Mouse (Mus musculus) heart, adult 2 months (tissue): ENCODE results near the gene Slc13a2. TPM values are rescaled to one million over a fixed set of nuclear protein-coding genes. Genes with fewer than 3 reads are reported as not detected.

ENCODE experiments used
- DNase-seq, 2 experiments: peaks; one replicate each; pipeline ENCODE4 v3.0.0; 2021
- H3K27ac ChIP-seq: fragments of 200-600 bp; 2 replicates; pipeline ENCODE4 v1.8.1; 2022
- H3K27me3 ChIP-seq: fragments of 200-500 bp; 2 replicates; pipeline ENCODE4 v1.6.1; 2012; ENCODE audit warnings: mild to moderate bottlenecking, low read length, inconsistent platforms, mixed read lengths; ENCODE audit not compliant: control insufficient read depth, insufficient read depth
- H3K36me3 ChIP-seq: fragments of 200-500 bp; 2 replicates; pipeline ENCODE4 v1.6.1; 2012; ENCODE audit warnings: low read length, inconsistent platforms; ENCODE audit not compliant: control insufficient read depth, insufficient read depth
- H3K4me1 ChIP-seq: fragments of 200-500 bp; 2 replicates; pipeline ENCODE4 v1.6.1; 2011; ENCODE audit warnings: low read length; ENCODE audit not compliant: control insufficient read depth, insufficient read depth
- H3K4me3 ChIP-seq: fragments of 200-600 bp; 2 replicates; pipeline ENCODE4 v1.8.1; 2022
- H3K79me2 ChIP-seq: fragments of 200-500 bp; replicated peaks from 2 replicates; pipeline ENCODE4 v1.6.1; 2012; ENCODE audit warnings: mild to moderate bottlenecking, inconsistent platforms, low read length, moderate library complexity, mixed read lengths; ENCODE audit not compliant: control insufficient read depth, insufficient read depth
- H3K9ac ChIP-seq: fragments of 200-500 bp; 2 replicates; pipeline ENCODE4 v1.6.1; 2012; ENCODE audit warnings: low read depth, mild to moderate bottlenecking, control low read depth, inconsistent platforms, low read length, mixed read lengths
- CTCF ChIP-seq: fragments of 200-600 bp; IDR thresholded peaks from 2 replicates; pipeline ENCODE4 v1.8.1; 2022; ENCODE audit warnings: antibody characterized with exemption, mild to moderate bottlenecking, moderate library complexity
- EP300 ChIP-seq: fragments of 200-500 bp; IDR thresholded peaks from 2 replicates; pipeline ENCODE4 v1.6.1; 2011; ENCODE audit warnings: low read depth, low read length, control low read depth; ENCODE audit not compliant: insufficient read depth
- POLR2A ChIP-seq: fragments of 200-500 bp; IDR thresholded peaks from 2 replicates; pipeline ENCODE4 v1.6.1; 2011; ENCODE audit warnings: mild to moderate bottlenecking, low read depth, low read length, control low read depth; ENCODE audit not compliant: insufficient read depth
- WGBS: fragments of 180-500 bp; shearing (Covaris S2); methylation state at CpG from one replicate; pipeline ENCODE4 v1.1.7; 2018; 5-methylcytosine and 5-hydroxymethylcytosine counted together
- intact Hi-C: fragments of 180-260 bp; cut with DNase I; formaldehyde crosslinking; loops from one replicate; pipeline ENCODE4 v1.15.1; 2025
- polyA plus RNA-seq: library from polyadenylated mRNA; depleted of rRNA; stranded (reverse); fragments of >200 nt; gene quantifications from 2 replicates; pipeline ENCODE4 v1.2.3, GENCODE M21; 2012; rRNA removed
- total RNA-seq, 2 experiments: library from RNA; stranded (reverse); gene quantifications; 2 replicates each; pipeline ENCODE4 v1.2.3; 2021

Gene Slc13a2
- total and polyA plus RNA-seq, 3 experiments = 0.23 TPM; not detected in 2

DNA sequence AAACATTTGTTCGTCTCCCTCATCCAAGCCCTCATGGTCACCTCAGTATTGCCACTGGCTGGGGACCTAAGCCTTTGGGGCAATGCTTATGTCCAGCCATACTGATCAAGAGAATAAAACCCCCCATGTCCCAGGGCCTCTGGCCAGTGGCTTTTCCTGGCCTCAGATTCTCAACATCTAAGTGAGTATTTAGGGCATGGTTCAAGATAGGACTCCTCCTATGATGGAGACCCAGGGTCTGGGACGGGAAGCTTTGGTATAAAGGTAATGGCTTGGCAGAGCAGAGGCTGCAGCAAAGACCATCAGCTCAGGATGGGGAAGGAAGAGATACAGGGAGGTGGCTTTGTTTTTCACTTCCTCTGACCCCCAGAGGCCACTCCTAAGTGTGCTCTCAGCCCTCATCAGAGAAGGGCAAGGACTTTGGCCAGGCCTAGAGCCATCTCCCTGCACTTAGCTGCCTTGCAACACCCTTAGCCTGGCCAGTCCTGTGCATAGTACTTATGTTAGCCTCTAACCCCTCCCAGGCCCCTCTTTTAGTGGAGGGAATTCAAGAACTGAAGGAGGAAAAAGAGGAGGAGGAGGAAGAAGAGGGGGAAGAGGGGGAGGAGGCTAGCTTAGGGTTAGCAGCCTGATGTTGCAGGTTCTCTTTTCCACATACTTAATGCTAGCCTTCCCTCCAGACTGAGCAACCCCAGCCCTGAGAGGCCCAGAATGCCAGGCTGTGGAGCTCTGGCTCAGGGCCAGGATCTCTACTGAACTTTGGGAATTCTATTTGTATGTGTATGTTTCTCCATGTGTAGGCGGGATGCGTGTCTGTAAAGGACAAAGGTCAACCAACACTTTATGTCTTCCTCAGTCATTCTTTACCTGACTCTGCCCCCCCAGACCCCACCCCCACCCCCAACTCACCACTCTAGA, 72.3 kb downstream of the Slc13a2 start:
- TF ChIP-seq EP300 (no peak), CTCF (no peak), POLR2A (no peak)
- H3K4me1 ChIP-seq = peaks cover 5% of the 10 kb centered on the region
- no peak overlapping the region for H3K9ac ChIP-seq
- 66% methylated on average over 4 of the region's 4 CpGs for WGBS
- H3K36me3 ChIP-seq = no peaks in the 10 kb centered on the region
- no peak for DNase-seq
- no peak overlapping the region for H3K4me3 ChIP-seq
- no peak overlapping the region for H3K27ac ChIP-seq
- intact Hi-C loops = loop anchor here (5.0 kb wide), 2 partner anchors 47 to 87 kb away; partner anchors contain the start of genes 2610507B11Rik and Spag5
- H3K79me2 ChIP-seq = no peaks in the 10 kb centered on the region
- H3K27me3 ChIP-seq = no peaks in the 10 kb centered on the region

GRCm38 (mm10) chr11:78348474-78348873, 73.5 kb downstream of the Slc13a2 start:
- no peaks in the 10 kb centered on the region for H3K27me3 ChIP-seq
- peaks cover 10% of the 10 kb centered on the region for H3K4me1 ChIP-seq
- intact Hi-C loops = loop anchor here (5.0 kb wide), 2 partner anchors 46 to 86 kb away; partner anchors contain the start of genes 2610507B11Rik and Spag5
- TF ChIP-seq CTCF = no peak
- no peak for TF ChIP-seq POLR2A
- no peak for TF ChIP-seq EP300
- WGBS = 86% methylated on average over 7 of the region's 7 CpGs
- H3K27ac ChIP-seq = no peak overlapping the region
- DNase-seq = no peak
- H3K4me3 ChIP-seq = no peak overlapping the region
- no peaks in the 10 kb centered on the region for H3K36me3 ChIP-seq
- no peaks in the 10 kb centered on the region for H3K79me2 ChIP-seq
- H3K9ac ChIP-seq = no peak overlapping the region

DNA sequence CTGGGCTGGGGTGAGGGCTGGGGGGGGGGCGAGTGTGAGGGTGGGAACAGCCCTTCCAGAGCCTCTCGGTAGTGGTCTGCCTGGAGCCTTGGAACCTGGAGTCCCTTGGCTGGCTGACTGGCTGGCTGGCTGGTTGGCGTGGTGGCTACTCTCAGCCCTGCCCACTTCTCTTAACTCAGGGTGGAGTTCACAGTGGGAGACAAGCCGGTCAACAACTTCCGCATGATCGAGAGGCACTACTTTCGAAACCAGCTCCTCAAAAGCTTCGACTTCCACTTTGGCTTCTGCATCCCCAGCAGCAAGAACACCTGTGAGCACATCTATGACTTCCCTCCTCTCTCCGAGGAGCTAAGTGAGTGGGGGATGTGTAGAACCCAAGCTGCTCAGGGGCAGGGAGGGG, 74.1 kb downstream of the Slc13a2 start:
- H3K79me2 ChIP-seq = no peaks in the 10 kb centered on the region
- no peak overlapping the region for H3K27ac ChIP-seq
- intact Hi-C loops = loop anchor here (5.0 kb wide), 2 partner anchors 46 to 86 kb away; partner anchors contain the start of genes 2610507B11Rik and Spag5
- DNase-seq = peak in 1 of 2 experiments; percentile 46
- 86% methylated on average over 9 of the region's 9 CpGs for WGBS
- no peak overlapping the region for H3K9ac ChIP-seq
- H3K36me3 ChIP-seq = no peaks in the 10 kb centered on the region
- TF ChIP-seq CTCF (no peak), POLR2A (no peak)
- no peaks in the 10 kb centered on the region for H3K27me3 ChIP-seq
- peaks cover 10% of the 10 kb centered on the region for H3K4me1 ChIP-seq
- H3K4me3 ChIP-seq = no peak overlapping the region

Other genes starting within 250 kb of the Slc13a2 start
- 1 to 10 TPM; 1.6 to 2.5 TPM for gene Nek8, start 245.5 kb downstream of the Slc13a2 start, total RNA-seq
- 7.0 and 7.6 TPM in 2 replicates for gene Nek8, start 245.5 kb downstream of the Slc13a2 start, polyA plus RNA-seq
- 1 to 10 TPM; 5.4 to 5.7 TPM for gene Tlcd1, start 245.5 kb downstream of the Slc13a2 start, total RNA-seq
- 15.7 and 17.3 TPM in 2 replicates for gene Tlcd1, start 245.5 kb downstream of the Slc13a2 start, polyA plus RNA-seq
- 100 to 1,000 TPM; 801 to 911 TPM for gene Rpl23a, start 238.6 kb downstream of the Slc13a2 start, total RNA-seq
- 155 and 253 TPM in 2 replicates for gene Rpl23a, start 238.6 kb downstream of the Slc13a2 start, polyA plus RNA-seq
- gene Rab34, start 233.8 kb downstream of the Slc13a2 start, total RNA-seq = 1 to 10 TPM; 8.2 to 9.8 TPM
- 17.2 and 17.5 TPM in 2 replicates for gene Rab34, start 233.8 kb downstream of the Slc13a2 start, polyA plus RNA-seq
- under 1 TPM; 0.70 to 0.75 TPM for gene Proca1, start 228.8 kb downstream of the Slc13a2 start, total RNA-seq
- 0.26 and 0.80 TPM in 2 replicates for gene Proca1, start 228.8 kb downstream of the Slc13a2 start, polyA plus RNA-seq
- gene Sdf2, start 176.5 kb downstream of the Slc13a2 start, total RNA-seq = 10 to 100 TPM; 46.5 to 52.5 TPM
- 71.9 and 91.9 TPM in 2 replicates for gene Sdf2, start 176.5 kb downstream of the Slc13a2 start, polyA plus RNA-seq
- gene Supt6, start 176.2 kb downstream of the Slc13a2 start, total RNA-seq = 10 to 100 TPM; 29.5 to 32.1 TPM
- 12.2 and 13.1 TPM in 2 replicates for gene Supt6, start 176.2 kb downstream of the Slc13a2 start, polyA plus RNA-seq
- gene 2610507B11Rik, start 160.5 kb downstream of the Slc13a2 start, total RNA-seq = 100 to 1,000 TPM; 173 to 209 TPM
- 74.7 and 141 TPM in 2 replicates for gene 2610507B11Rik, start 160.5 kb downstream of the Slc13a2 start, polyA plus RNA-seq
- gene BC030499, start 131.4 kb downstream of the Slc13a2 start, total RNA-seq = under 1 TPM; 0.65 to 0.75 TPM
- gene BC030499, start 131.4 kb downstream of the Slc13a2 start, polyA plus RNA-seq = 0.37 and 0.88 TPM in 2 replicates
- under 1 TPM; 0.27 to 0.42 TPM for gene Spag5, start 120.7 kb downstream of the Slc13a2 start, total RNA-seq
- 0.64 and 0.94 TPM in 2 replicates for gene Spag5, start 120.7 kb downstream of the Slc13a2 start, polyA plus RNA-seq
- gene Aldoc, start 99.2 kb downstream of the Slc13a2 start, total RNA-seq = under 1 TPM; 0.73 to 0.80 TPM
- 0.45 and 0.56 TPM in 2 replicates for gene Aldoc, start 99.2 kb downstream of the Slc13a2 start, polyA plus RNA-seq
- 10 to 100 TPM; 20.7 to 25.4 TPM for gene Pigs, start 93.8 kb downstream of the Slc13a2 start, total RNA-seq
- gene Pigs, start 93.8 kb downstream of the Slc13a2 start, polyA plus RNA-seq = 39.7 and 47.1 TPM in 2 replicates
- gene Unc119, start 78.7 kb downstream of the Slc13a2 start, total RNA-seq = 1 to 10 TPM; 4.6 to 4.9 TPM
- 16.8 and 17.8 TPM in 2 replicates for gene Unc119, start 78.7 kb downstream of the Slc13a2 start, polyA plus RNA-seq
- not detected for gene Foxn1, start 35.7 kb downstream of the Slc13a2 start, total RNA-seq
- gene Foxn1, start 35.7 kb downstream of the Slc13a2 start, polyA plus RNA-seq = not detected in 2 replicates
- gene Slc46a1, start 43.5 kb upstream of the Slc13a2 start, total RNA-seq = 1 to 10 TPM; 1.7 to 3.0 TPM
- gene Slc46a1, start 43.5 kb upstream of the Slc13a2 start, polyA plus RNA-seq = 7.8 and 8.5 TPM in 2 replicates
- gene Sarm1, start 75.5 kb upstream of the Slc13a2 start, total RNA-seq = under 1 TPM; 0.45 to 0.52 TPM
- 0.23 and 0.32 TPM in 2 replicates for gene Sarm1, start 75.5 kb upstream of the Slc13a2 start, polyA plus RNA-seq
- 10 to 100 TPM; 21.6 to 24.6 TPM for gene Vtn, start 76.9 kb upstream of the Slc13a2 start, total RNA-seq
- 44.6 and 68.2 TPM in 2 replicates for gene Vtn, start 76.9 kb upstream of the Slc13a2 start, polyA plus RNA-seq
- not detected for gene Sebox, start 81.2 kb upstream of the Slc13a2 start, total RNA-seq
- gene Sebox, start 81.2 kb upstream of the Slc13a2 start, polyA plus RNA-seq = 0.20 TPM in 1 of 2 replicates, not detected in the other
- 10 to 100 TPM; 11.3 to 11.5 TPM for gene Tmem199, start 90.0 kb upstream of the Slc13a2 start, total RNA-seq
- gene Tmem199, start 90.0 kb upstream of the Slc13a2 start, polyA plus RNA-seq = 7.9 and 14.0 TPM in 2 replicates
- 100 to 1,000 TPM; 127 to 140 TPM for gene Poldip2, start 90.0 kb upstream of the Slc13a2 start, total RNA-seq
- 102 and 151 TPM in 2 replicates for gene Poldip2, start 90.0 kb upstream of the Slc13a2 start, polyA plus RNA-seq
- 10 to 100 TPM; 38.2 to 40.1 TPM for gene Tnfaip1, start 114.1 kb upstream of the Slc13a2 start, total RNA-seq
- 36.0 and 51.1 TPM in 2 replicates for gene Tnfaip1, start 114.1 kb upstream of the Slc13a2 start, polyA plus RNA-seq
- gene Ift20, start 114.1 kb upstream of the Slc13a2 start, total RNA-seq = 10 to 100 TPM; 37.6 to 40.6 TPM
- gene Ift20, start 114.1 kb upstream of the Slc13a2 start, polyA plus RNA-seq = 34.6 and 39.4 TPM in 2 replicates
- 1 to 10 TPM; 5.2 to 6.1 TPM for gene Tmem97, start 128.6 kb upstream of the Slc13a2 start, total RNA-seq
- 6.4 and 6.8 TPM in 2 replicates for gene Tmem97, start 128.6 kb upstream of the Slc13a2 start, polyA plus RNA-seq